Mouse (Mus musculus) thymus, adult 2 months (tissue): ENCODE data around the gene Hspbap1.

Experiments
- CTCF ChIP-seq: fragments of 200-500 bp; IDR thresholded peaks from 2 replicates; pipeline ENCODE4 v1.5.1; 2012; ENCODE audit warnings: mild to moderate bottlenecking, control low read depth, low read length, moderate library complexity, borderline replicate concordance; ENCODE audit not compliant: control insufficient read depth, poor library complexity, insufficient read depth; ENCODE audit errors: extremely low read depth
- POLR2A ChIP-seq: fragments of 200-500 bp; IDR thresholded peaks from 2 replicates; pipeline ENCODE4 v1.6.1; 2012; ENCODE audit warnings: mild to moderate bottlenecking, low read length, control low read depth, moderate library complexity; ENCODE audit not compliant: control insufficient read depth, poor library complexity, insufficient read depth; ENCODE audit errors: extremely low read depth

DNA sequence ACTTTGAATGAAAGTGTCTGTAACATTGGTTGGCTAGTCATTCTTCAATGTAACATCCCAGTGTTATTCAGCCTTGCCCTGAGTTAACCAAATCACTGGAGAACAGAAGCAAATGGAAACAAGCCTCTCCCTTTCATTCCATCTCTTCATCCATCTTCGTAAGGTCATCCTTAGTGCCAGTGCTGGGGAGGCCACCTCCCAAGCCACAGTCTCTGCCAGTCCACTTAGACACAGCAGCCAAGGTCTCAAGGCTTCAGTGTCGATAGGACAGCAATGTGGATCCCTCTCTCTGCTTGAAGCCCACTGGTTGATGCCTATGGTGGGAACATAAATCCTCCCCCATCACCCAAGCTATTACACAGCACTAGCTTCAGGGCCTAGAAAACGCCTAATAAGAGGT lies 62.8 kb downstream of the Hspbap1 start:
- TF ChIP-seq POLR2A (no peak), CTCF (no peak)
